ENCODE assay signal across 8 mouse cellular contexts in genomic region chr3:89159616-89160344, GRCm38 (mm10). TPM values are rescaled to one million over a fixed set of nuclear protein-coding genes. Genes with fewer than 3 reads are reported as not detected.
DNase-seq lines count a peak whose midpoint lies in the region; ATAC-seq and TF ChIP-seq lines count a peak whose summit lies in the region.

Gene Hcn3, minus strand, starts transcription at chr3:89160196.

- H3K27ac ChIP-seq in left cerebral cortex, adult 2 months, result peak within 1 kb of the TSS; percentile 28; the same call in 1 of the 2 replicates
- H3K27ac ChIP-seq in intestine, embryonic 16.5 days (ENCODE audit: low read length), result no peak within 1 kb of the TSS
- H3K27ac ChIP-seq in liver, embryonic 12.5 days, result no peak within 1 kb of the TSS
- no peak within 1 kb of the TSS for H3K27ac ChIP-seq in testis, adult 2 months (ENCODE audit: control insufficient read depth, insufficient read depth, low read depth, low read length)

- peak within 1 kb of the TSS; percentile 100 for H3K4me2 ChIP-seq in intestine, embryonic 16.5 days (ENCODE audit: low read depth, low read length)
- H3K4me2 ChIP-seq in liver, embryonic 12.5 days, result peak within 1 kb of the TSS; percentile 99

- no peak; the same call in 1 of the 2 replicates for TF ChIP-seq POLR2A in testis, adult 2 months (IDR thresholded peaks at IDR 0.05; ENCODE audit: control insufficient read depth, low read depth, low read length)

- peak within 1 kb of the TSS; percentile 68 for H3K9ac ChIP-seq in intestine, embryonic 16.5 days (ENCODE audit: low read depth, low read length)
- H3K9ac ChIP-seq in liver, embryonic 12.5 days, result peak within 1 kb of the TSS; percentile 59

- H3K4me3 ChIP-seq in left cerebral cortex, adult 2 months, result peak within 1 kb of the TSS; percentile 63
- peak within 1 kb of the TSS; percentile 68 for H3K4me3 ChIP-seq in intestine, embryonic 16.5 days (ENCODE audit: low read length)
- H3K4me3 ChIP-seq in liver, embryonic 12.5 days, result peak within 1 kb of the TSS; percentile 63
- H3K4me3 ChIP-seq in testis, adult 2 months (ENCODE audit: control insufficient read depth, low read depth, low read length), result peak within 1 kb of the TSS; percentile 69

- WGBS in intestine, embryonic 16.5 days, result under 1% methylated on average over 64 of the region's 66 CpGs
- WGBS in liver, embryonic 12.5 days (ENCODE audit: insufficient replicate concordance), result under 1% methylated on average over 66 of the region's 66 CpGs

- H3K4me1 ChIP-seq in intestine, embryonic 16.5 days (ENCODE audit: control insufficient read depth, insufficient read depth, low read length), result peaks cover 15% of the 10 kb centered on the region
- peaks cover 36% of the 10 kb centered on the region for H3K4me1 ChIP-seq in liver, embryonic 12.5 days
- peaks cover 13% of the 10 kb centered on the region for H3K4me1 ChIP-seq in testis, adult 2 months (ENCODE audit: control insufficient read depth, insufficient read depth, low read length)

- DNase-seq in left cerebral cortex, adult 2 months (ENCODE audit: extremely low spot score in 1 of 2, low spot score in 2 of 2), result peak; percentile 51 to 60
- no peak for DNase-seq in left cerebral cortex, adult 11 months (ENCODE audit: low spot score)
- DNase-seq in cerebellum, adult 11-12 months, result peak; percentile 62
- DNase-seq in forelimb bud, embryonic 11.5 days (ENCODE audit: low read depth, low spot score), result peak; percentile 67
- peak; percentile 42 to 75 for DNase-seq in natural killer cell, adult 2 months (ENCODE audit: low spot score in 2 of 2)

- peak; percentile 51 for ATAC-seq in intestine, embryonic 16.5 days
- peak; percentile 48 for ATAC-seq in liver, embryonic 12.5 days

- H3K27me3 ChIP-seq in intestine, embryonic 16.5 days (replicated peaks; ENCODE audit: control insufficient read depth, insufficient read depth, low read length), result 0 out of 2 replicates have a peak, but pooled peaks cover 3% of the 10 kb centered on the region
- H3K27me3 ChIP-seq in liver, embryonic 12.5 days (replicated peaks), result peaks cover 42% of the 10 kb centered on the region
- H3K27me3 ChIP-seq in testis, adult 2 months (ENCODE audit: control insufficient read depth, insufficient read depth, low read length), result no peaks in the 10 kb centered on the region

- no peaks in the 10 kb centered on the region for H3K9me3 ChIP-seq in intestine, embryonic 16.5 days (ENCODE audit: control insufficient read depth, low read length)
- no peaks in the 10 kb centered on the region for H3K9me3 ChIP-seq in liver, embryonic 12.5 days (replicated peaks)

- intact Hi-C loops in left cerebral cortex, adult 2 months (cut with DNase I), result loop anchor here (5.0 to 10.0 kb wide), 3 partner anchors 42 to 215 kb away; partner anchors contain the start of genes Fdps and Gm43738

- no peaks in the 10 kb centered on the region for H3K36me3 ChIP-seq in intestine, embryonic 16.5 days (ENCODE audit: control insufficient read depth, insufficient read depth, low read length)
- H3K36me3 ChIP-seq in liver, embryonic 12.5 days, result no peaks in the 10 kb centered on the region
- no peaks in the 10 kb centered on the region for H3K36me3 ChIP-seq in testis, adult 2 months (ENCODE audit: control insufficient read depth, insufficient read depth, low read length)

- peak; percentile 57 for TF ChIP-seq CTCF in left cerebral cortex, adult 2 months (IDR thresholded peaks at IDR 0.05)
- TF ChIP-seq CTCF in testis, adult 2 months (IDR thresholded peaks at IDR 0.05; ENCODE audit: control insufficient read depth, insufficient read depth, insufficient replicate concordance, low read depth, low read length), result peak; percentile 34; the same call in 1 of the 2 replicates

RNA-seq across cellular contexts. Expression of gene Hcn3, which starts in this region (rescaled TPM):
- total RNA-seq in left cerebral cortex, adult 2 months (2021), result 10 to 100 TPM; 14.9 to 20.9 TPM
- 2.0 TPM in 2 replicates for polyA plus RNA-seq in intestine, embryonic 16.5 days (2015; fragmentation: Nextera tagmentation; extraction: Ambion mirVana)
- polyA plus RNA-seq in liver, embryonic 12.5 days (2016; fragmentation: Nextera tagmentation; extraction: Ambion mirVana), result 0.81 and 0.86 TPM in 2 replicates
- polyA plus RNA-seq in testis, adult 2 months (2012; rRNA removed), result 1.7 and 2.2 TPM in 2 replicates

Comparison
In these comparisons a context has a peak if more than half of its experiments do, and no peak if none do; other contexts are left out.
1. Peak in ATAC-seq, H3K4me3 ChIP-seq, H3K9ac ChIP-seq and H3K4me2 ChIP-seq in liver, embryonic 12.5 days; RNA of the gene not detected or under 1 TPM.